Mouse (Mus musculus) lung, postnatal 0 days (tissue): ENCODE measurements around the gene Pdk2.
A peak's percentile ranks its signal among the peaks of the same experiment; 100 is the strongest.

Experiments
- CTCF ChIP-seq: IDR thresholded peaks from 2 replicates; pipeline ENCODE4 v1.5.1; 2016; ENCODE audit warnings: antibody characterized with exemption, mild to moderate bottlenecking
- EP300 ChIP-seq: IDR thresholded peaks from 2 replicates; pipeline ENCODE4 v1.6.1; 2016; ENCODE audit warnings: antibody characterized with exemption, mild to moderate bottlenecking, control low read depth

GRCm38 (mm10) chr11:94978947-94979346 is 62.2 kb downstream of the Pdk2 start:
- TF ChIP-seq CTCF (peak; percentile 100), EP300 (no peak; the same call in 1 of the 2 replicates)
